Mouse (Mus musculus) frontal cortex, adult 2 months (tissue): ENCODE measurements at regions not wholly inside any gene's neighbourhood (a gene's known extent, or its start where the extent isn't known, plus 50 kb on each side); places are given as distances from the start of the nearest gene placed in this dataset.
A peak's percentile ranks its signal among the peaks of the same experiment; 100 is the strongest.

Experiments
- DNase-seq, 2 experiments: peaks; one replicate each; pipeline ENCODE4 v3.0.0; 2022; ENCODE audit warnings: low spot score in 1 of 2; ENCODE audit errors: extremely low spot score in 1 of 2

- no peak for DNase-seq
Measured at GRCm38 (mm10) chr7:133382032-133382712, 219.8 kb downstream of the Tex36 start.

DNA sequence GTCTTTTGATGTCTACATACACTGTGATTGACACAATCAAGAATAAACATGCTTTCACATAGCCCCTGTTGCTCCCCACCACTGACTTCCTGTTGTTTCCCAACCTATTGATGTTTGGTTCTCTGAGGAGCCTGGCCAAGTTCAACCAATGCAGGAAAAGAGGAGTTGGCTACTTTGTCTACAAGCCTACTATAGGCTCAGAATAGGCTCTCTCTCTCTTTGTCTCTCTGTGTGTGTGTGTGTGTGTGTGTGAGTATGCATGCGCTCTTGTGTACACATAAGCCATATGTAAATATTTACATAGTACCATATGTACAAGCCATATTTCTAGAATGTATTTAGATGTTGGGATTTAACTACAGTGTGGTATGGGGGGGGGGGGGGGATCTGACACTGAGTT, 222.6 kb downstream of the Tex36 start:
- DNase-seq = no peak

- DNase-seq = no peak
Measured at GRCm38 (mm10) chr7:133378338-133378737, 223.6 kb downstream of the Tex36 start.

- DNase-seq = no peak
Measured at GRCm38 (mm10) chr7:133376833-133377484, 225.0 kb downstream of the Tex36 start.

DNA sequence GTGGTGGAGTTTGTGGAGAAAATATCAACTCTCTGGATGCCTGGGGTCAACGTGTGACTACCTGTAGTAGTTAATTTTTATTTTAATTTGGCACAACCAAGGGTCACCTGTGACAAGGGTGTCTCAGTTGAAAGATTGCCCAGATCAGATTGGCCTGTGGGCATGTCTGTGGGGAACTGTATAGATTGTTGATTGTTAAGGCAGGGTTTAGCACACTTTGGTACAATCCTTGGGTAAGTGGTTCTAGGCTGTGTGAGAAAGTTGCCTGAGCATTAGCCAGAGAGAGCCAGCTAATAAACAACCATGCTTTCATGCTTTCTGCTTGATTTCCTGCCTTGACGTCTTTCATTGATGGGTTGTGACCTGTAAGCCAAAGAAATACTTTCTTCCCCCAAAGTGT, 229.3 kb downstream of the Tex36 start:
- no peak for DNase-seq

DNA sequence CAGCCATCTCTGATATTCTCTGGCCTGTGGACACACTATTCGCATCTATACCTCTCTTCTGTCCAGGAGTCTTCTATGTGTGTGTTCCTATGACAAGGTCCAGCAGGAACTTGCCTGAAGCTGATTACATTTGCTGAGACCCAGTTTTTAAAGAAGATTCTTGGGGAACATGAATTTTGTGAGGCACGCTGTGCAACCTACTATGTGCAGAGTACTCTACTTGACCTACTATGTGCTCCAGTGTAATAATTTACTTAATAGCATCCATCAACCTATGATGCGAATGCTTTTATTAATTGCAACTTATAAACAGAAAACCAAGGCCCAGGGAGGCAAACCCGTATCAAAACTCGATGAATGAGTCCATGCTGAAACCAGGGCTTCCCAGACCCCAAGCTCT, 231.4 kb downstream of the Tex36 start:
- DNase-seq = no peak

DNA sequence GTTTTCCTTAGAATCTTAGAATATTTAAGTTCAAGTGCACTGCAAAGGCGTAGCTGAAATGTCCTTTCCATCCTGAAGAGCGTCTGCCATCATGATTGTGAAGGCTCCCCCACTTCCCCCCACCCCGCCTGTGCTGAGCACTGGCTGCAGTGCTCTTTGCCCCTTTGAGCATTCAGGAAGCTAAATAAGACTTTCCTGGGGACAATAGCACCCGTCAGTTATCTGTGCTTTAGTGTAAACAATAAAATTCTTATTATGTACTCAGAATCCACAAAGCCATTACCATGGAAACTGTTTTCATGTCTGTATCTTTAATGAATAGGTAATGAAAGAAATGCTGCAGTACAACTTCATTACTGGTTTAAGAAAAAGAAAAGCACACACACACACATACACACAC, 237.4 kb downstream of the Tex36 start:
- no peak for DNase-seq

DNA sequence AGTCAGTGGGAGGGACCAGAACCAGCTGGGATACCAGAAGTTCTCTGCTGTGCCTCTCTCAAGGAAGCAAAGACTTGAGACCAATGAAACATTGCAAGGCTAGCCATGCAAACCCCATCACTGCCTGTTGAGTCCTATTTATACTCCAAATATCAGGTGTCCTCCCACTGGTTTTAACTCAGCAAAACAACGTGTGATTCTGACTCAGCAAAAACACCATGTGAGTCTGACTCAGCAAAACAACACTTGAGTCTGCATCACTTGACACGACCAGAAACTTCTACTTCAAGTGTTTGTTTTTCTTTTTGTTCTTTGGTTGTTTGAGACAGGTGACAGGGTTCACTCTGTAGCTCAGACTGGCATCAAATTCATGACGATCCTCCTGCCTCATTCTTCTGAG, 204.6 kb upstream of the Ctbp2 start:
- DNase-seq = no peak

DNA sequence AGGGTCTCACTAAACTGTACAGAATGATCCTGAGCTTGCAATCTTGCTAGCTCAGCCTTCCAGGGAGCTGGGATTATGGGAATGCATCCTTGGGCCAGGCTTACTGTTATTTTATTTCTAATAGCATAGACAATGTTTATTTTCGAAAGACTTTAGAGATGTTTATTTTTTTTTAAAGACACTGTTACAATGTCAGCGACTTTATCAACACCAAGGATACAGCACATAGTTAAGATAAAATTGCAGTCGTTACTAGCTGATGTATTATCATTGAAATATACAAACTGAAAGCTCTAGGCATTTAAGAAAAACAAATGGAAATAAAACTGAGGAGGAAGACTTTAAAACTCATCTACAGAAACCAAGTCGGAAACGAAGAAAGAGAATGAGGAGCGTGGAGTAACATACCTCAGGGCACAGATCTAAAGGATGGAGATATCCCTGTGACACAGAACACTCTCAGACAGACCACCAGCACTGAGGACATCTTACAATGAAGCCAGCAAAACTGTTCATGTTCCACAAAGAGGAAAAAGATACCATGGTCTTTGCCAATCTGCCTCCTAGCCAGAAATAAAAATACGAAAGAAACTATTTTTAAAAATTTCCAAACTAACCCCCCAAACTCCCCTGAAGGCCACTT, 201.5 kb upstream of the Ctbp2 start:
- no peak for DNase-seq

GRCm38 (mm10) chr7:133323955-133324354, 199.8 kb upstream of the Ctbp2 start:
- no peak for DNase-seq

- no peak for DNase-seq
Measured at GRCm38 (mm10) chr7:133317511-133317910, 193.4 kb upstream of the Ctbp2 start.

GRCm38 (mm10) chr7:133316701-133317475, 192.7 kb upstream of the Ctbp2 start:
- no peak for DNase-seq

DNA sequence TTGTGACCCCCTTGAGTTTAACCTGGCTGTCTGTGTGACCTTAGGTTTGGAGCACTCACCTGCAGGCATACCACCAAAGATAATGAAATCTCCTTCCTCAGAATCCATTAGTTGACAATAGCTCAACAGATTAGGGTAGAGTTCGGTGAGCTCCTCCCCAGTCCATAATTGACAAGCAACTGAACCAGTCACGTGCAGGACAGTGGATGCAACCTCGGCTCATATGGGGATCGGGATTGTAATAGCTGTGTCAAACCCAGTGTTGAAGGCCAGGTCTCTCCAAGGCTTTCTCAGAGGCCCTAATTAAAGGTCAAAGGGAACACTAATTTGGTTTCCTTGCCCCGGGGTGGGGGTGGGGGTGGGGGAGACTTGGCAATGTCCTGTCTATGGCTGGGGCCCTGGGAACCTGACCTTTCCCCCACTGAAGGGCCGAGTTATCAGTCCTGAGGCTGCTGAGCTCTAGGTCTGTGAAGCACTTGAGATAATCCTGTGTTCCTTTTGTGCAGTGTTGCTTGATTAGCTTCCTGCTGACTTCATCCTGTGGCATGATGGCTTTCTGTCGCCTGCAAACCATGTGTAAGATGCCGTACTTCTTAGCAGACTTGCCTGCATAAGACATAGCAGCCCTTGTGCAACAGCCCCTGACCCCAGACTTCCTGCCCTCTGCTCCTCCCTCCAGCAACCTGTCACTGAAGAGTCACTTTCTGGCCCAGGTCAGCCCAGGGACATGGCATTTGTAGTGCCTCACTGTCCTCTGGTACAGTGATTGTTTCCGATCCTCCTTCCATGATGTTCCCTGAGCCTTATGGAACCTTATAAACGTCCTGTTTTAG, 191.3 kb upstream of the Ctbp2 start:
- no peak for DNase-seq

DNA sequence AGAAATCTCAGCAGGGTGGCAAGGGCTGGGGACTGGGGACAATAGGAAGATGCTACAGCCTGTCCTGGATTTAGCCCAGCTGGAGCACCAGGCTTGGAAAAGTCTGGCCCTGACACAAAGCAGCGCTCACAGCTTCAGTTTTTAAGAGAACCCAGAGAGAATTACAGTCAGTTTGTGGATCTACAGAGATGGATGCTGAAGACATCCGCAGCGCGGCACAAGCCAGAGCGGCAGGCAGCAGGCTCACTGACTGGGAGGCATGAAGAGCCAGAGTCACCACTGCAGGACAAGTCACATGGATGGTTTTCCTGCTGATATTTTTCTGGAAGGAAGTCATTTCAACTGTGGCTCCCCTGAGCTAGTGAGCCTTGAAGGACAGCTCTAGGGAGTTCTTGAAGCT, 189.0 kb upstream of the Ctbp2 start:
- no peak for DNase-seq

GRCm38 (mm10) chr7:133311116-133311801, 187.1 kb upstream of the Ctbp2 start:
- no peak for DNase-seq

- DNase-seq = no peak
Measured at GRCm38 (mm10) chr7:133304461-133304860, 180.3 kb upstream of the Ctbp2 start.

DNA sequence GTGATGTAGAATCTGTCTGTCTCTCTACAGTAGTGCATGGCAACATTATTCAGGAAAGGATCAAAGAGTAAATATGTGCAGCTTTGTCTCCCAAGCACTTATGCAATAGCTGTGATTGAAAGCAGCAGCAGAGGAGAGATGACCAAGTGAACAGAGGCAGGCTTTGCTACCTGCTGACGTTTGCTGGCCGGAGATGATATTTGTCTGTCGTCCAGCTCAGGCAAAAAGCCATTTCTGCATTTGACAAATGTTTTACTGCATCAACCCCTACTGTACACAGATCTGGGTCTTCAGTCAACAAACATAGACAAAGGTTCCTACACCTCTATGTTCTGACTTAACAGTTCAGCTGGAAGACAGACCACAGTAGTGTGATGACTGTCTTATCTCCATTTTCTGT, 166.3 kb upstream of the Ctbp2 start:
- DNase-seq = no peak

DNA sequence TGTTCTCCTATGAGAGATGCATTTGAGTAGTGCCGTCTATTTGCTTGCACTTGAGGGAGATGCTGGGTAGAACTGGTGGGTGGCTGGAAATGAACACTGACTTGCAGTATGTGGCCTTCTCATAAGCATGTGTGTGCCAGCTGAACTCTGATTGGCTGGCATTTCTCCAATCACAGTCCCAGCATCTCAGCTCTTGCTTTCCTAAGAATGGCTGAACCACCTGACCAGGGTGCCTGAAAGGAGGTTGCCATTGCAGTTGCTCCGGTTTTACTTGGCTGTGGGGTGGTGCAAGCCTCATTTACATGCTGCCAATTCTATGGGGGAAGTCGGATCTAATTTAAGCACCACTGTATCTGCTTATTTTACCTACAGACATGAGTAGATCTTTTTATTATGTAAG, 164.1 kb upstream of the Ctbp2 start:
- peak; percentile 26 to 62 for DNase-seq

GRCm38 (mm10) chr7:133286836-133287235, 162.7 kb upstream of the Ctbp2 start:
- no peak for DNase-seq

DNA sequence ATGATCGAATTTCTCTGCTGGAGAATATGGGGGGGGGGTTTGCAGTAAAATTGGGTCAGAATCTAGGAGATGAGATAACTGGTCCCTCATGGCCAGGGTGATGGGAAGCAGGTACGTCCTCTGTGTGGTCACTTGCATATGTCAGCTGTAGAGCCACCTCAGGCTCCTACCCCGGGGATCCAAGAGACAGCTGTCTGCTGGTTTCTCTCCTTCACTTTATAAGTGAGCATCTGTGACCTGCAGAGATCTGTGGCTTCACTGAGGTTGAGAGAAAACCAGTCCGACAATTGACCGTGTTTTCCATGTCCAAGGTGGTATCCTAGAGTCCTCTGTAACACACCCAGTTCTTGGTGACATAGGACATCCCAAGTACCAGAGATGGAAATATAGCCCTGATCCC, 162.1 kb upstream of the Ctbp2 start:
- DNase-seq = no peak
